Mouse (Mus musculus): Measurements from ENCODE around the gene Ccdc96.

Gene Ccdc96

DNA sequence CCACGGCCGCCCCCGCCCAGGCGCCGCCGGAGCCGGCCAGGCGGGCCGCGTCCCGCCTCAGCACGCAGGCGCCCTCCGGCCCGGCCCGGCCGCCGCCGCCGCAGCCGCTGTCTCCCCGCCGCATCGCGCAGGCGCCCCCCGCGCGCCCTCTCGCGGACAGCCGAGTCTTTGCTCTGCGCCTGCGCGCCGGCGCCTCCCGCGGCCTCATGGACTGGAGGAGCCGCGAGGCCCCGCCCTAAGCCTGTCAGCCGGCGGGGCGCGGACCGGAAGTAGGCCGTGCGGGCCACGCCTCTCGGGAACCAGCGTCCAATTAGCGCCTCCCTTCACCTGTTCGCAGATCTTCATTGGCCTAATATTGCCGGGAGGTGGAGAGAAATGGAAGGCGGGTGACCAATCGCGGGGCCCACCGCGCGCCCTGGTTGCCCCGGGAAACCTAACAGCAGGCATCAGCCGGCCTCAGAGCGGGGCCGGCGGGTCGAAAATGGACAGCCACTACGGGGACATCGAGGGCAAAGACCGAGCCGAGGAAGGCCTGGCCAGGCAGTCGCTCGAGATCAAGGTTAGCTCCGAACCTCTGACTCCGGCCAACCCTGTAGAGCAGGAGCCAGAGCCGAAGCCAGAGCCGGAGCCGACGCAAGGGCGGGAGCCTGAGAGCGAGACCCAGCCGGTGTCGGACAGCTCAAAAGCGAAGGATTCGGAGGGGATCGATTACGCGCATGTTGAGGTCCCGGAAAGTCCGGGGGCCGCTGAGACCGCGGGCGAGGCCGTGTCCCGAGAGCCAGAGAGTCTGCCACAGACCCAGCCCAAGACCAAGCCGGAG lies at the start of gene Ccdc96, which contains the start of gene Tada2b:
Gene Ccdc96, plus strand, starts transcription at position 418 of the 820 bp plus-strand sequence.
Gene Tada2b, minus strand, starts transcription at position 115 of the 820 bp plus-strand sequence.
- in situ Hi-C loops (cut with MboI, MseI), result loop anchor here (5.0 kb wide), 1 partner anchor 98 kb away; no protein-coding TSS in a partner anchor

DNA sequence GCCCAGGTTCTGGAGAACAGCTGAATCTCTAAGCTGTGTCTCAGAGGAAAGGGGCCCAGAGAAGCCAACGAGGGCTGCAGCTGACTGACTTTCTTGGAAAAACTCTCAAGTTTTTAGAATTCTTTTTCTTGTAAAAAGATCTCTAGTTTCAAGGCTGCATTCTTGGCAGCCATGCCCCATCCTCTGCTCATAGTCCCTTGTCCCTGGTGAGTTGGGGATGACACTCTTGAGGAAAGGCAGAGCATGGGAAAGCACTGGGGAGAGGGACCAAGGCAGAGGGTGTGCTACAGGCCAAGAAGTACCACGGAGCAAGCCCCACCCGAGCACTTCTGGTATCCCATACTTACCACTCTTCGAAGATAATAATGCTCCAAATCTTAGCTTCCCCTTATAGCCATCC lies 47.5 kb upstream of the Ccdc96 start:
- in situ Hi-C loops (cut with MboI, MseI), result no loop called here

DNA sequence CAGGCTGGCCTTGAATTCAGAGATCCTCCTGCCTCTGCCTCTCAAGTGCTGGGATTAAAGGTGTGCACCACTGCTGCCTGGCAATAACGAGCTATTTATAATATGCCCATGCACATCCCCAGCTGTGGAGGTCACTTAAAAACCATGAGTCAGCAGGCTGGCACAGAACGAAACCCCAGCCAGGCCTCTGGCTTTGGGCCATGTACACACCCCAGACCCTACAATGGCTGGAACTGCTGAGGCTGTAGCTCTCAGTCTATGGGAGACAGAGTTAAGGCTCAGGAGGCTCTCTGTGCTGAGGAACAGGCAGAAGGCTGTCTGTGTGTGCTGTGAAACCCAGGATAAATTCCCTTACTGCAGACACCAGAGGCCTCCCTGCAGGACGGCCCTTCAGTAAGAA lies 43.6 kb upstream of the Ccdc96 start:
- in situ Hi-C loops (cut with MboI, MseI), result no loop called here

DNA sequence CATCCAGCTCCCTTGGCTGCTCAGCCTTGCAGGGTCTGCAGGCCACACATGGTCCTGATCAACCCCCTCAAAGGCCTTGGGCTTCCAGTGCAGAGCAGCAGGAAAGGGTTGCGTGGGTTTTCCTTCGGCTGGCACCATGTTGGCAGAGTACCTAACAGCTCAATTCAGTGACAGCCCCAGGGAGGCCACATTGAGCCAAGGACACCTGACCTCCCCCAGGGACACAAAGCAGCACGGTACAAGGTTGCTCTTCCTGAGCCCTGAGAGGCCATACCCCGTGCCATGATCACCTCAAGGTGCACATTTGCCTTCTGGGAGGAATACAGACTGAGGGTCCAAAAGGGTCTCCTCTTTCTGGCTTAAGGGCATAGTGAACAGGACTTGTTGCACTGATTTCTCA lies 39.8 kb upstream of the Ccdc96 start:
- in situ Hi-C loops (cut with MboI, MseI), result loop anchor here (5.0 kb wide), 1 partner anchor 92 kb away; no protein-coding TSS in a partner anchor

DNA sequence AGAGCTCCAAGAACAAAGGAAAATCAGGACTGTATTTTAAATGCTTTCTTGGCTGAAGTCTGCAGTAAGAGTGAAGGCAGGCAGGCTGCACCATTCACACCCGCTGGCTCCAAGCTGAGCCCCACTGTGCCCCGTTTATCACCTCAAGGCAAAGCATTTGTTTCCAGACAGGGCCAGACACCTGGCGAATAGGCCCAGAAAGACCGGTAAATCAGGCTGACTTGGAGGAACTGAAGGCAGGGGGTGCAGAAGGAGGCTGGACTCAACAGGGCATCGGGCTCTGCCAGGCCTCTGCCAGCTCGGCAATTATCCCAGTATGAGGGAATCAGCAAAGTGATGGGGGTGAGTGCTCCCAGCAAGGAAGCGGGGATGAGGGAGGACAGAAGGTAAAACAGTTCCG lies 39.4 kb upstream of the Ccdc96 start:
- in situ Hi-C loops (cut with MboI, MseI), result loop anchor here (5.0 kb wide), 1 partner anchor 93 kb away; no protein-coding TSS in a partner anchor

DNA sequence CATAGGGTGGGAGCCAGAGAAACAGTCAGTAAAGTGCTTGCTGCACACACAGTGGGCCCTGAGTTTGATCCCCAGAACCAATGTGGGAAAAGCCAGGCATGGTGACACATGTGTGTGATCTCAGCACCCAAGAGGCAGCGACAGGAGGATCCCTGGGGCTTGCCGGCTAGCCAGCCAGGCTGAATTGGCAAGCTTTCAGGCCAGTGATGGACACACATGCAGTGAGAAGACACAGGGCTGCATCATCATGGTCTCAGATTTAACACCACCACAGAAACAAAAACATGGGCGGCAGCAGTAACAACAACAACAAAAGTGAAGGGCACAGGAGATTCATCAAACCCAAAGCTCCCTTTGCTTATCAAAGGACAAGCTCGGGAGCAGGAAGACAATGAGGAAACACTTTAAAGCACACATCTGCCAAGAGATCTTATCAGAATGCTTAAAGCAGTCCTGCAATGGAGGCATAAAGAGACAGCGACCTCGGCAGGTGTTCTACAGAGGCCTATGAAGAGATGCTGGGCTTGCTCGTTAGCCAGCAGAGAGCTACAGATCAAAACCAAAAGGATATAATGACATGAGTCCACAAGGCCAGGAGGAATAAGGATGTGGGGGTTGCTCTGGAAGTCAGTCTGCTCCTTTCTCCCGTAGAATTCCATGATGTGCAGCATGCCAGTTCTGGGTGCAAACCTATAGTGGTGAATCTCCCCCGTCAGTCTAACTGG lies 38.1 kb upstream of the Ccdc96 start:
- in situ Hi-C loops (cut with MboI, MseI), result loop anchor here (5.0 kb wide), 1 partner anchor 94 kb away; no protein-coding TSS in a partner anchor

DNA sequence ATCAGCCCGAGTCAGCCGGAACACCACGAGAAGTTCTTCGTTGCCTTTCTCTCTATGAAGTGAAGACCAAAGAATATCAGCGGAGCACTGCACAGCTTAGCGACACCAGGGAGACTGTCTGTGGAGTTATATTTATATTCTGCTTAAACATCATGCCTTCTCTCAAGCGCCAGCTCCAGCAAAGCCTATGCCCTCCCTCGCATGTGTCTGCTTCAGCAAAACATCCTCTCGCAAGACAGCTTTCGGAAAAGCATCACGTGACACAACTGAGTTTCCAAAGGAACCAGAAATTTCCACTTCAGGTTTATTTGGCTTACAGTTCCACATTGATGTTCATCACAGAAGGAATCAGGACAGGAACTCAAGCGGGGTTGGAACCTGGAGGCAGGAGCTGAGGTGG lies 36.5 kb upstream of the Ccdc96 start:
- in situ Hi-C loops (cut with MboI, MseI), result loop anchor here (5.0 kb wide), 1 partner anchor 96 kb away; no protein-coding TSS in a partner anchor

DNA sequence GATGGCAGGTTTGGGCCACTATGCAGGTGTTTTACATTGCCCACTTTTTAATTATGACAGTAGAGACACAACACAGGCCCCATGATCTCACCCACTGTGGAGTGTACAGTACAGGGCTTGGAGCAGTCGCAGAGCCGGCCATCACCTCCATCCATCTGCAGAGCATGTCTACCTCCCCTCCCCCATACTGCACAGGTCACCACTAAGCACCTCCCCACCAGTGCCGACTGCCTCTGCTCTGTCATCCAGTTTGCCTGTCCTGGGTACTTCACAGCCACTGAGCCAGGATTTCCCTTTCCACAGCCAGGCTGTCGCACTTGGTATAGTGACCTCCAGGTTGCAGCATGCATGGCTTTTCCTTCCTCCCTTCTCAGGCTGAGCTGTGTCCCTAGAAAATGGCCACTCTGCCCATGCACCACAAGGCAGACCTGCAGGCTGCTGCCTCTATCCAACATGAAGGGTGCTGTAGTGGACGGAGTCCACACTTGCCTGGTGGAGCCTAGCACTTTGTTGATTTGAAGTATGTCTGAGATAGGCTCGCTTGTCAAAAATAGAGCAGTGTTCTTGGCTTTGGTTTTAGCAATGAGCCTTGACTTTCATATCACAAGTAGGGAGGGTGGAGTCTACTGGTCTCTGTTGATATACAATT lies 34.6 kb upstream of the Ccdc96 start:
- in situ Hi-C loops (cut with MboI, MseI), result loop anchor here (5.0 kb wide), 1 partner anchor 98 kb away; no protein-coding TSS in a partner anchor

DNA sequence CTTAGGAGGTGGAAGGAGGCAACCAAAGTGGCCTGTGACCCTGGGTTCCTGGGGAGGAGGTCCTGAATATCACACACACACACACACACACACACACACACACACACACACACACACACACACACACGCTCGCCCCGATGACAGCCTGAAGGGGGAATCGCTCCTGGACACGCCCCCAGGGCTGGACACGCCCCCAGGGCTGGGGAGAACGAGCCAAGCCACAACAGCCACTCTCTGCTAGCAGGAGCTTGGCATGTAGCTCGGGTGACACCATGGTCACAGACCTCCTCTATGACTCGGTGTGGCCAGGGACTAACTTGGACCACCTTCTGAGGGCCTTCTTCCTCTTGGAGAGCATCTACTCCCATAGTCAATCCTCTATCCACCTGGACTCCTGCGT lies 33.3 kb upstream of the Ccdc96 start:
- in situ Hi-C loops (cut with MboI, MseI), result no loop called here

DNA sequence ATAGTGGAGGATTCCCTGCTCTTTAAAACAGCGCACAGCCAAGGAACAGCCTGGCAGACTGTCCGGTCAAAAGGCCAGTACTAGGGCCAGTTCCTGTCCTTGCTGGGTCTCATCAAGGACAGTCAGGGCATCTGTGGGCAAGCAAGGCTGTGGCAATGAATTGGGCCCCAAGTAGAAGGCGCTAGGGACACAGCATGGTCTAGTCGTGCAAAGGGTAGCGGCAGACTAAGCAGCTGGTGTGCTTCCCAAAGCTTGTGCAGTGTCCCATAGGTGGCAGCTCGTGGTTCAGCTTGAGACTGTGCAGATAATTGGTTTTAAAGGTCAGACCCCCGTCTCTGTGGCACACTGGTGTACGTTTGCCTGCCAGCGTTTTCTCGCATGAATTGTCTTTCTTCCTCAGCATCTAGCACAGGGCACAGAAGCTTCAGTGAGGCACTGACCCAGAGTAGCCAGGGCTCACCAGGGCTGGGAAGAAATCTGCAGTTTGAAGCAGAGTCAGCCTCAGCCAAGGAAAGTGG lies 32.5 kb upstream of the Ccdc96 start:
- in situ Hi-C loops (cut with MboI, MseI), result no loop called here

DNA sequence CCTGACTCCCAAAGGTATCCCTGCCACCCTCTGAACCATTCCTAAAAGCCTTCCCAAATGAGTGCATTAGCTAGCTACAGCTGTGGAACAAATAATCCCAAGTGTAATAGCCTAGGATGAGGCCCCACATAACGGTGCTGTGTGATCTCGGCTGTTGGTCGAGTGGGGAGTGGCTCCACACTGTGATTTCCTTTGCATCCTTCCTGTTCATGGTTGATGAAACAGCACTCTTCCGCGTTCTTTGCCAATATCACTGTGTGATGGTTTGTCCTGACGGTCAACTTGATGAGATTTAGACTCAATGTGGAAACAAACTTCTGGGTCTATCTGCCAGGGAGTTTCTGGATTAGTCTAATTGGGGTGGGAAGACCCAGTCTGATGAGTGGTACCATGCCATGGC lies 31.6 kb upstream of the Ccdc96 start:
- in situ Hi-C loops (cut with MboI, MseI), result no loop called here

DNA sequence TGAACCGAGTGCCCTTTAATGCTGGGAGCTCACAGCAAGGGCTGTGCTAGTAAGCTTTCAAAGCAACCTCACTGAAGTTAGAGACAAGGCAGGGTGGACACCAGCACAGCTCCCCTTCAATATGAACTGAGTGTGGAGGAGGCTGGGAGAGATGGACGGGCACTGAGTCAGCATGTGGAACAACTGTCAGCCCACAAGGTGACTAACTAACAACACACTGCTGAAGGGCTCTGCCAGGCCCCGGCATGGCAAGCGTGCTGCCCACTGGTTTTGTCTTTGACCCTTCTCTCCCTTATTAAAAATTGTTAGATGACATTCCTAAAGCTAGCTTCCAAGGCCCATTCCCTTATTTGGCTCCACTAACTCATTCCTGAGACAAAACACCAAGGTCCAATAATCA lies 26.7 kb upstream of the Ccdc96 start:
- in situ Hi-C loops (cut with MboI, MseI), result loop anchor here (5.0 kb wide), 1 partner anchor 215 kb away; no protein-coding TSS in a partner anchor

DNA sequence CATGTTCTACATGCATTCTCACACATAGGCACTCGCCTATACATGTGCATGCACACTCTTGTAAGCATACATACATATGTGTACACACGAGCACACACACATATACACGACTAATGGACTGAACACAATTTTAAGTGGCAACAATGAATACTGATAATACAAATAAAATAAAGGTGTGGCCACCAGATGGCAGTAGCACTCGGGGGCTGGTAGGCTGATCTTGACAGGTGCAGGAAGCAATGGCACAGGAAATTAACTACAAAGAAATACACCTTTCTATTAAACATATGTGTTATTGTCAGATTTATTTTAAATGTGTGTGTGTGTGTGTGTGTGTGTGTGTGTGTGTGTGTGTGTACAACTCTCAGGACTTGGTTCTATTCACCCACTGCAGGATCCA lies 25.5 kb upstream of the Ccdc96 start:
- in situ Hi-C loops (cut with MboI, MseI), result loop anchor here (5.0 kb wide), 1 partner anchor 213 kb away; no protein-coding TSS in a partner anchor

DNA sequence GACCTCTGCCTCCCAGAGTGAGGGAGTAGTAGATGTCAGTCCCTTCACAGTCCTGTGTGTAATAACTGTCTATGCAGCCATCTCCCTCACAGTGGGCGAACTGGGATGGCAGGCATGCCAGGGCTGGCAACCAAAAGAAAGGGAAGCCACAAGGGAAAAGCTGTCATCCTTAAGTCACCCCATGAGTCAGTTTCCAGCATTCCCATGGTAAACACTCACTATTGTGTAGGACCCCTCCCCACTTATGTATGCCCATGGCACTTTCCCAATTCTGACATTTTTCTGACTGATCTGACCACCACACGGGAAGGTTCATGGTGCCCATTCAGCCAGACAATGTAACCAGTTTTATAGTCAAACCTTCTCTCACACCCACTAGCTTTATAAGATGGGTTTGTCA lies 23.7 kb upstream of the Ccdc96 start:
- in situ Hi-C loops (cut with MboI, MseI), result no loop called here

DNA sequence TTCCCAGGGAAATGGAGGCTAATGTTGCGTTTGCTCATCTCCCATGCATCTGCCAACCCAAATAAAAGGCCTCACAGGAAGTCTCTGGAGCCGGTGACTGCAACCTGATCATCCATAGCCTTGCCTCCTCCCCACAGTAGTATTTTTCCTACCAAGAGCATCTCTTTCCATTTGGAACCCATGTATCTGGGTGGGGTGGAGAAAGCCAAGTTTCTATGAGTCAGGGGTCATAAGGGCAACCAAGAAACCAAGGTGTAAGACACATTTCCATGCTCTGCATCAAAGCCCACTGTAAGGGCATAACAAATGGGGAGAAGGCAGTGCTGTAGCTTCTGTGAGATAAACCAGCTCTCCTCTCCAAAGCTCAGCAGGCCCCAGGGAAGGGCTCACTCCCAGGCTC lies 23.2 kb upstream of the Ccdc96 start:
- in situ Hi-C loops (cut with MboI, MseI), result no loop called here

DNA sequence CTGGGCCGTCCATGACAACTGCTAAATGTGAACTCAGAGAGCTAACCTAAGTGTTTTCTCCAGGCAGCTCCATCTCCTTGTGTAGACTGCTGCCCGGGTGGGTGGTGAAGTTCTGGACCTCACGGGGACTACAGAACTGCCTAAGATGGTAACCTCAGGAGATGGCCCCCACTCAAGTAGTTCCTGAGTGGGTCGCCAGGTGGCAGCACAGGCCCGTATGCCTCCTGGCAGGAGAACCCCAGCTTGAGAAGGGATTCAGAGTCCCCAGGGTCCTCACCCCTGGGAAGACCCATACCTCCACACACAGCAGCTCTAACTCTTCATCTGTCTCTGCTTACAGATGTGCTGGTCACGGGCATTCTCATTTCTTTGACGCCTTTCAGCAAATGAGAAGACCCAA lies 21.6 kb upstream of the Ccdc96 start:
- in situ Hi-C loops (cut with MboI, MseI), result no loop called here

DNA sequence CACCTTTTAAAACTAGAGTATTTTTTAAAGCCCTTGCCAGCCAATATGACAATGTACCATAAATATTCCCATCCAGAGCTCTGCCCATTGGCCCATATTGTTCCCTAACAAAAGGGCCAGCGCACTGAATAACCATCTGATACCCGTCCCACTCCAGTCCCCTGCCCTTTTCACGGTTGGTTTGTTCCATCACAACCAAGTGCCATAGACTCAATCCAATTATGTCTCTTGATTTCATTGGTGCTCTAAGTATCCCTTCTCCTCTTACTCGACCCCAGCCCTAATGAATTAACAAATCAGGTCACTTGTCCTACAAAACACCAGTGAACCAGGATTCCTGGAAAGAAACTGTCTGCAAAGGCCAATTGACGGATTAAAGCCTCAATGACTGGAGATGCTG lies 21.0 kb upstream of the Ccdc96 start:
- in situ Hi-C loops (cut with MboI, MseI), result no loop called here

DNA sequence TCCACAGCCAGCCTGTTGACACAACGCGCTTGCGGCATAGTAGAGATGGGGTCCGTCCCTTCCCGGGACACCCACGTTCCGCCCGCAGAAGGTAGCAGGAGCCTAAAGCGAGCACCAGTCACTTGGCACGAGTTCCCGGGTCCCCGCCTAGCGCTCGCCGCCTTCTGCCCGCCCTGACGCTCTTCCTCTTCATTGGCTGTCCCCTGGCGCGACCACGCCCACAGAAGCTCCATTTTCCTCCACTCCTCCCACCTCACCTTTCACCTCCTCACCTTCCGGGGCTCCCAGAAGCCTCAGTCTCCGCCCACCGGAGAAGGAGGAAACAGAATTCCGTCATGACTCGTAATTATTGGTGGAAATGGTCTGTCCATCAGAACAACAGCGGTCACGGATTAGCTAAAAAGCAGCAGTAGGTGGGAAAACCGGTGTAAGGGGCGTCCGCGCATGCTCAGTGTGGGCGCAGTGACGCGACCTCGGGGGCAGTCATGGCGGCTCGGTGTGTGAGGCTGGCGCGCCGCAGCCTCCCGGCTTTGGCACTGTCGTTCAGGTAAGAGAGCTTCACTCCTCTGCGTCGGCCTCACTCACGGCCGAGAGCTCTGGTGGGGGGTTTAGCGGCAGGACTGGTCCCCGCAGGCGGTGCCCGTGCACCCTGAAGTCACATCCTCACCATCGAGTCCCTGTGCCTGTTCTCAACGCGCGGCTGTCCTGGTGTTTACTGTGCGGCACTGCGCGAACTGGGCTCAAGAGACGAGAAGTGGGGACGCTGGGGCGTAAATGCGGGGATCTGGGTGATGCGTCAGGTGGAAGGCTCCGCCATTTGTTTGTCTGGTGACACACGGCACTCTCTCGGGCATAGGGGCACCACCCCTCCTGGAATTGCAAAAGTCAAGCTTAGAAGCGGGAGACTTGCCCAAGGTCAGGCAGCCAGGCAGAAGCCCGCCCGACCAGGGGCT lies 19.4 kb upstream of the Ccdc96 start, which contains the start of gene Grpel1:
Gene Grpel1, plus strand, starts transcription at position 290 of the 953 bp plus-strand sequence.
- in situ Hi-C loops (cut with MboI, MseI), result loop anchor here (5.0 kb wide), 1 partner anchor 277 kb away; no protein-coding TSS in a partner anchor

DNA sequence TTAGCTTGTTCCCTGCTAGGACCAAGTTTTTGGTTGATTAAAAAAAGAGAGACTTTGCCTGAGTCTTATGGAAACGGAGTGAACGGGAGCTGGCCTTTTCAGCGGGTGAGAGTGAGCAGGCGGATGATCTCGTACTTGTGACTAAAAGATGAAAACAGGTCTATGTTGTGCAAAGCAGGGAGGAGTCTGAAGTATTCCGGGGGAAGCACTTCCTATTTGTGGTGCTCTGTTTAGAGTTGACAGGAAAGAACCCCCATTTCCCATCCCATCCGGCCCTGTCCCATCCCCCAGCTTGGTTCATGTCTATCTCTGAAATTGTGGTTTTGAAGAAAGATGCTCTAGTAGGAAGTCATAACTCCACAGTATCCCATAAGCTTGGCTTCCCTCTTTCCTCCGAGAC lies 18.5 kb upstream of the Ccdc96 start:
- in situ Hi-C loops (cut with MboI, MseI), result loop anchor here (5.0 kb wide), 1 partner anchor 276 kb away; no protein-coding TSS in a partner anchor

DNA sequence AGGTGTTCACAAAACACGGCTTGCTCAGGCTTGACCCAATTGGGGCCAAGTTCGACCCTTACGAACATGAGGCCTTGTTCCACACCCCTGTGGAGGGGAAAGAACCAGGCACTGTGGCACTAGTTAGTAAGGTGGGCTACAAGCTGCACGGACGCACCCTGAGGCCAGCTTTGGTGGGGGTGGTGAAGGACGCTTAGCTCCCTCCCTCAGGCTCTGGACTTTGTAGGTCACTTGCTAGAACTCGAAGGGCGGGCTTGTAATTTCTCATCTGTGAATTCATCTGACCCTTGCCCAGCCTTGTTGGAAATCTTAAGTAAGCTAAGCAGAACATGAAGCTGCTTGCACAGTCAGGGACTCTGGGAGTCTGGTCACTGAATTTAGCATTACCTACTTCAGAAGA lies 13.2 kb upstream of the Ccdc96 start:
- in situ Hi-C loops (cut with MboI, MseI), result no loop called here
